Mouse (Mus musculus): ENCODE measurements around the gene Utp20. TPM values are rescaled to one million over a fixed set of nuclear protein-coding genes. Genes with fewer than 3 reads are reported as not detected.
"Not testable (repeated sequence)": the region's sequence is repeated elsewhere in the genome, so short reads cannot be mapped to it uniquely, and the experiment has no call there.

Gene Utp20
- polyA plus RNA-seq, 1 experiment from 2014 or later = 20.0 TPM

DNA sequence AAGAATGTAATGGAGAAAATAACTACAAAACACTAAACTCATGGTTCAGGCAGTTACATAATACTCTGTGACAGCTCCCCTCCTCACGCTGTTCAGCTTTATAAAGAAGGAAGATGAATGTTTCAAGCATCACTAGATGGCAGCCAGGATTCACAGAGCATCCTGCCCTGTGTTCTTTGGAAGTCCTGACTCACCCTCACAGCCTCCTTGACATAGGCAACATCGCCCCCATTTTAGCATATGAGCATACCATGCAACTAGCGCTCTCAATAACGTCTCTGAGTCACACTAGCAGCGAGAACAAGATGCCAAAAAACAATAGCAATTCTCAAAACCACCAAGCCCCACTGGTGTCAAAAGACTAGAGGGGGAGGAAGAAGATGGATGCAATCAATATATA is 9.3 kb downstream of the Utp20 start:
- Histone ChIP-seq H3K27me3 (no peaks in the 10 kb centered on the region), H3K9me3 (replicated peaks) (no peaks in the 10 kb centered on the region), H3K27ac (no peak overlapping the region), H3K36me3 (peaks cover 57% of the 10 kb centered on the region), H3K4me1 (no peaks in the 10 kb centered on the region), H3K4me2 (replicated peaks) (no peak overlapping the region), H3K9ac (no peak overlapping the region), H3K4me3 (no peak overlapping the region)
- 92% methylated on average over 5 of the region's 5 CpGs for WGBS
- ATAC-seq (ENCODE audit: low FRiP score) = no peak

GRCm38 (mm10) chr10:88815256-88815655 is 11.3 kb downstream of the Utp20 start:
- no peak overlapping the region for H3K27ac ChIP-seq
- H3K9ac ChIP-seq = no peak overlapping the region
- H3K4me3 ChIP-seq = no peak overlapping the region
- no peaks in the 10 kb centered on the region for H3K4me1 ChIP-seq
- peaks cover 61% of the 10 kb centered on the region for H3K36me3 ChIP-seq
- WGBS = 98% methylated on average over 2 of the region's 2 CpGs
- H3K27me3 ChIP-seq = no peaks in the 10 kb centered on the region
- no peak for ATAC-seq (ENCODE audit: low FRiP score)
- no peaks in the 10 kb centered on the region for H3K9me3 ChIP-seq (replicated peaks)
- H3K4me2 ChIP-seq (replicated peaks) = no peak overlapping the region

DNA sequence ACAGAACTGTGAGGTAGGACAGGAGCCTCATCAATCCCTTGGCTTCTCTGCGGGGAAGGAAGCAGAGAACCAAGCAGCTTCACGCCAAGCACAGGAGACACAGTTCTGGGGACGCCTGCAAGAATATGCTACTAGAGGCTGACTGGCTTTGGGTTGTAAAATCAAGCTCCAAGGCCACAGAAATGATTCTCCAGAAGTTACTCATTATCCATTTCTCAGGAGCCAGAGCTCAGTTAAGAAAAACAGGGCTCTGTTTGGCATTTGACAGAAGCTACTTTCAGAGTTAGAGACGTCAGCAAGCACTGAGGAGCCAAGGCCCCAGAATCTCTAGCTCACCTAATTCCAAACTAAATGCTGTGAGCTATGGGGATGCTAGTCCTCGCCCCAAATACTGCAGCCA is 14.9 kb downstream of the Utp20 start:
- H3K36me3 ChIP-seq = peaks cover 79% of the 10 kb centered on the region
- 92% methylated on average over 5 of the region's 5 CpGs for WGBS
- no peak for ATAC-seq (ENCODE audit: low FRiP score)

DNA sequence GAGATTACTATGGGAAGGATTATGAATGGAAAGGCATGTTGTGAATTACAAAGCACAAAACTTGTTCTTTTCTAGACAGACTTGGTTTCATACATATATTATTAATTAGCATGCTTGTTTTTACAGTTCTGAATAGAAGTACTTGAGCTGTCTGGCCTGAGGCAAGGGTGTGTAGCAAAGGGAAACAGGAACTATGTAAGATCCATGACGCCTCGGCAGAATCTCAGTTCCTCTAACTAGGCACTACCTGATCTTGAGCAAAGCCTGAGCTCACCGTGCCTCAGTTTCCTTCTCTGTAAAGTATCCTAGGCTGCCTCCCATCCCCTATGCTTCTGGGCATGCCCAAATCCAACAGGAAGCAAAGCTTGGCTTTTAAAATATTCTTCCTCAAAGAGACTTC is 24.4 kb downstream of the Utp20 start:
- H3K9me3 ChIP-seq (replicated peaks) = no peaks in the 10 kb centered on the region
- H3K9ac ChIP-seq = no peak overlapping the region
- no peak overlapping the region for H3K4me3 ChIP-seq
- peaks cover 41% of the 10 kb centered on the region for H3K36me3 ChIP-seq
- WGBS = 89% methylated on average over 3 of the region's 3 CpGs
- no peak for ATAC-seq (ENCODE audit: low FRiP score)
- H3K27me3 ChIP-seq = no peaks in the 10 kb centered on the region
- no peaks in the 10 kb centered on the region for H3K4me1 ChIP-seq
- H3K4me2 ChIP-seq (replicated peaks) = no peak overlapping the region
- no peak overlapping the region for H3K27ac ChIP-seq

More for the DNA sequence above, 14.9 kb downstream of the Utp20 start:
- Histone ChIP-seq H3K27ac (no peak overlapping the region), H3K9ac (no peak overlapping the region), H3K4me2 (replicated peaks) (no peak overlapping the region), H3K27me3 (no peaks in the 10 kb centered on the region), H3K9me3 (replicated peaks) (no peaks in the 10 kb centered on the region), H3K4me1 (no peaks in the 10 kb centered on the region), H3K4me3 (no peak overlapping the region)

DNA sequence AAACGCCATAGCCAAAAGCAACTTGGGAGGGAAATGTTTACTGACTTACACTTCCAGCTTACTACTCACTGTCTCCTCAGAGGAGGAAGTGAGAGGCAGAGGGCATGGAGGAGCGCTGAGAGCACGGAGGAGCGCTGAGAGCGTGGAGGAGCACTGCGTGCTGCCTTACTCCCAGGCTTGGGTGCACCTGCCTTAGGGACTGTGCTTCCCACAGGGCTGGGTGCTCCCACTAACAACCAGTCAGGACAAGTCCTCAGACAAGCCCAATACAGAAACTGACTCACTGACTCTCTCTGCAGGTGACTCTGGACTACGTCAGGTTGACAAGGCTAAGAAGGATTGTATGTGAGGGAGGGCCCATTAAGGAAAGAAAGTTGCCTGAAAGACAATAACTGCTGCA is 27.2 kb downstream of the Utp20 start:
- Histone ChIP-seq H3K4me3 (no peak overlapping the region), H3K36me3 (peaks cover 56% of the 10 kb centered on the region), H3K4me1 (no peaks in the 10 kb centered on the region), H3K9me3 (replicated peaks) (no peaks in the 10 kb centered on the region), H3K4me2 (replicated peaks) (no peak overlapping the region), H3K9ac (no peak overlapping the region), H3K27ac (no peak overlapping the region), H3K27me3 (no peaks in the 10 kb centered on the region)
- WGBS = 96% methylated on average over 7 of the region's 7 CpGs
- no peak for ATAC-seq (ENCODE audit: low FRiP score)

DNA sequence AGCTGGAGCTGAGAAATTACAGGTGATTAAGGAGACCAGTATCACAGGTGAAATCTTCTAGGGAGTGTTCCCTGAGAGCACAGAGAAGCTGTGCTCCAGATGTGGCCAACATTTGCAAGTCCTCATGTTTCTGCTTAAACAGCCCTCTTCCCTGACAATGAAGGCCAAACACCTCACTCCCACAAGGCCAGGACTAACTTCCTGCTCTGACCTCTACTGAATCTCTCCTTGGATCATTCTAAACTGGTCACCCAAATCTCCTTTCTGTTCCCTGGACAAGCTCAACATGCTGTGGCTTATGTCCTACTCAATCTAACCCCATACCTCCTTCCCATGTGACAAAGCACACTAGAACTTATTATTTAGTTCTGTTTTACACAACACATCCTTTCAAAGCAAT is 29.2 kb downstream of the Utp20 start:
- Histone ChIP-seq H3K27ac (no peak overlapping the region), H3K9ac (no peak overlapping the region), H3K36me3 (peaks cover 63% of the 10 kb centered on the region), H3K4me2 (replicated peaks) (no peak overlapping the region), H3K9me3 (replicated peaks) (no peaks in the 10 kb centered on the region), H3K4me1 (no peaks in the 10 kb centered on the region), H3K4me3 (no peak overlapping the region), H3K27me3 (no peaks in the 10 kb centered on the region)
- ATAC-seq (ENCODE audit: low FRiP score) = no peak

- no peaks in the 10 kb centered on the region for H3K4me1 ChIP-seq
- 92% methylated on average over 4 of the region's 4 CpGs for WGBS
Observed at GRCm38 (mm10) chr10:88796939-88797338, 29.7 kb downstream of the Utp20 start.

GRCm38 (mm10) chr10:88795226-88795625 is 31.4 kb downstream of the Utp20 start:
- ATAC-seq (ENCODE audit: low FRiP score) = no peak
- Histone ChIP-seq H3K4me1 (no peaks in the 10 kb centered on the region), H3K4me2 (replicated peaks) (no peak overlapping the region), H3K27ac (no peak overlapping the region), H3K9ac (no peak overlapping the region), H3K9me3 (replicated peaks) (no peaks in the 10 kb centered on the region), H3K36me3 (peaks cover 83% of the 10 kb centered on the region), H3K27me3 (no peaks in the 10 kb centered on the region), H3K4me3 (no peak overlapping the region)
- 100% methylated on average over 7 of the region's 7 CpGs for WGBS

More at GRCm38 (mm10) chr10:88796939-88797338, 29.7 kb downstream of the Utp20 start:
- Histone ChIP-seq H3K9ac (no peak overlapping the region), H3K4me2 (replicated peaks) (no peak overlapping the region), H3K27ac (no peak overlapping the region), H3K27me3 (no peaks in the 10 kb centered on the region), H3K36me3 (peaks cover 68% of the 10 kb centered on the region), H3K4me3 (no peak overlapping the region), H3K9me3 (replicated peaks) (no peaks in the 10 kb centered on the region)
- ATAC-seq (ENCODE audit: low FRiP score) = no peak

- H3K27me3 ChIP-seq = no peaks in the 10 kb centered on the region
- H3K36me3 ChIP-seq = peaks cover 82% of the 10 kb centered on the region
- no peak overlapping the region for H3K27ac ChIP-seq
- no peak overlapping the region for H3K4me2 ChIP-seq (replicated peaks)
- H3K4me3 ChIP-seq = no peak overlapping the region
- no peak overlapping the region for H3K9ac ChIP-seq
- no peaks in the 10 kb centered on the region for H3K9me3 ChIP-seq (replicated peaks)
- ATAC-seq (ENCODE audit: low FRiP score) = no peak
- no peaks in the 10 kb centered on the region for H3K4me1 ChIP-seq
- WGBS = 93% methylated on average over 8 of the region's 8 CpGs
Observed at GRCm38 (mm10) chr10:88794606-88795005, 32.0 kb downstream of the Utp20 start.

DNA sequence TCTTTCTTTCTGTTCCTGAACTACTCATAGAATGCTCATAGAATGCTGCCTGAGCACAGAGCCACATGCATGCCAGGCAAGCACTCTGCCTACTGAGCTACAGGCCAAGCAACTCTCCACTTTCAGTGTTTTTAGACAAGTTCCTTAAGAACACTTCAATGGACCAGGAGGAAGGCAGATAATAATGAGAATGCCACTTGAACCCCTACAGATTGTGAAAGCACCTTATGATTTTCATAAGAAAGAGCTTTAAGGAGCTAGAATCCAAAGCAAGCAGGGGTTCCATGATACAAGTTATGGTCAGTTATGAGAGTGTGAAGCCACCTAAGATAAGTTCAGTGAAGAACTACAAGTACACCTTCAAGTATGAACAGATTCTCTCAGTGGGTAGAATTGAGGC is 32.9 kb downstream of the Utp20 start:
- Histone ChIP-seq H3K9ac (no peak overlapping the region), H3K27ac (no peak overlapping the region), H3K4me2 (replicated peaks) (no peak overlapping the region), H3K4me1 (no peaks in the 10 kb centered on the region), H3K4me3 (no peak overlapping the region), H3K27me3 (no peaks in the 10 kb centered on the region), H3K36me3 (peaks cover 72% of the 10 kb centered on the region), H3K9me3 (replicated peaks) (no peaks in the 10 kb centered on the region)
- ATAC-seq (ENCODE audit: low FRiP score) = no peak

GRCm38 (mm10) chr10:88784513-88784931 is 42.1 kb downstream of the Utp20 start:
- no peaks in the 10 kb centered on the region for H3K9me3 ChIP-seq (replicated peaks)
- ATAC-seq (ENCODE audit: low FRiP score) = no peak
- peaks cover 35% of the 10 kb centered on the region for H3K36me3 ChIP-seq
- H3K4me2 ChIP-seq (replicated peaks) = no peak overlapping the region
- H3K4me3 ChIP-seq = no peak overlapping the region
- WGBS = 76% methylated on average over 5 of the region's 5 CpGs
- H3K27me3 ChIP-seq = no peaks in the 10 kb centered on the region
- no peak overlapping the region for H3K27ac ChIP-seq
- H3K4me1 ChIP-seq = no peaks in the 10 kb centered on the region
- no peak overlapping the region for H3K9ac ChIP-seq

GRCm38 (mm10) chr10:88783941-88784340 is 42.7 kb downstream of the Utp20 start:
- no peak for ATAC-seq (ENCODE audit: low FRiP score)
- peaks cover 35% of the 10 kb centered on the region for H3K36me3 ChIP-seq

GRCm38 (mm10) chr10:88783135-88783534 is 43.5 kb downstream of the Utp20 start:
- not testable (repeated sequence) for ATAC-seq (ENCODE audit: low FRiP score); H3K4me2 ChIP-seq (replicated peaks); H3K27me3 ChIP-seq; H3K9me3 ChIP-seq (replicated peaks); H3K4me1 ChIP-seq; H3K4me3 ChIP-seq; H3K9ac ChIP-seq; H3K27ac ChIP-seq
- 85% methylated on average over 2 of the region's 2 CpGs for WGBS
- H3K36me3 ChIP-seq = peaks cover 36% of the 10 kb centered on the region

More at GRCm38 (mm10) chr10:88783941-88784340, 42.7 kb downstream of the Utp20 start:
- H3K9ac ChIP-seq = no peak overlapping the region
- no peak overlapping the region for H3K4me2 ChIP-seq (replicated peaks)
- no peaks in the 10 kb centered on the region for H3K27me3 ChIP-seq
- 94% methylated on average over 5 of the region's 5 CpGs for WGBS
- no peak overlapping the region for H3K4me3 ChIP-seq
- H3K27ac ChIP-seq = no peak overlapping the region
- no peaks in the 10 kb centered on the region for H3K4me1 ChIP-seq
- H3K9me3 ChIP-seq (replicated peaks) = no peaks in the 10 kb centered on the region

Measured in hindbrain, embryonic 12.5 days (tissue).